Mouse (Mus musculus): Measurements from ENCODE around the gene Smim22. TPM values are rescaled to one million over a fixed set of nuclear protein-coding genes. Genes with fewer than 3 reads are reported as not detected.

Smim22 gene
- not detected for total RNA-seq (2021)
- long read RNA-seq, experiment 1, partial matches to known transcripts: 0 of 5 reads
- long read RNA-seq, experiment 1, other reads (novel, unspliced or antisense): 5 of 5 reads
- long read RNA-seq, experiment 2, partial matches to known transcripts: 0 of 1 reads
- long read RNA-seq, experiment 2, other reads (novel, unspliced or antisense): 0 of 1 reads

DNA sequence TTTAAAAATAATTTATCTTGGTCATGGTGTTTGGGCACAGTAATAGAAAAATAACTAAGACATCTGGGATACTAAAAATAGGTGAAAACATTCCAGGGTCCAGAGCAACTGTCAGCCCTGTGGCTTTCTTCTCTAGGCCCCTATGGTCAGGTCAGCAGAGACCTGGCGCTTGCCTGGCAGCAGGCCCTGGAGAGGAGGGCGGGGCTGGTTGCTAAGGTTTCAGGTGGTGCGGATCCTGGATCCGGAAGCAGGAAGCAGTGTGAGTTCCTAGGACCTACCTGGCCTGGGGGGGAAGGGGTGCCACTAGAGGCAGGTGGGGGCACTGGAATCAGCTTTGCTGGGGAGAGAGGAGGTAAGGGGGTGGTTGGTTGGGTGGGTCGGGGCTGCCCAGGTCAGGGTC lies at the start of gene Smim22:
Gene Smim22, plus strand, starts transcription at position 222 of the 400 bp plus-strand sequence.
- DNase-seq (ENCODE audit: low spot score in 2 of 2): no peak

DNA sequence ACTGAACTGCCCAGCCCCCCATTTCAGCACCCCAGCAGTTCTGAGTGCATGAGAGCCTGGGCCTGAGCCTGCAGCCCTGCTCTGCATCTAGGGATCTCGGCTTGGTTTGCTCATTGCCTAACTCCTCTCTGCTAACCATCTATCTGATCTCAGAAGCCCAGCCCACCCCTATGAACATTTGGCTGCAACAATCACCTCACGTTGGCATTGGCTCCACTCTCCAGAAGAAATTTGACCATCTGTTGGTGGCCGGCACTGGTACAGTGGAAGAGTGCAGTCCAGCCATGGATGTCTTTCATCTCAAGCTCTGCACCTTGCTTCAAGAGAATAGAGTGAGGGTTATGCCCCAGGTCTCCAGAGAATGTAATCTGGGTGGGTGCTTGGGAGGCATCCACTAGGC lies 49.6 kb upstream of the Smim22 start:
- DNase-seq (ENCODE audit: low spot score in 2 of 2): no peak

DNA sequence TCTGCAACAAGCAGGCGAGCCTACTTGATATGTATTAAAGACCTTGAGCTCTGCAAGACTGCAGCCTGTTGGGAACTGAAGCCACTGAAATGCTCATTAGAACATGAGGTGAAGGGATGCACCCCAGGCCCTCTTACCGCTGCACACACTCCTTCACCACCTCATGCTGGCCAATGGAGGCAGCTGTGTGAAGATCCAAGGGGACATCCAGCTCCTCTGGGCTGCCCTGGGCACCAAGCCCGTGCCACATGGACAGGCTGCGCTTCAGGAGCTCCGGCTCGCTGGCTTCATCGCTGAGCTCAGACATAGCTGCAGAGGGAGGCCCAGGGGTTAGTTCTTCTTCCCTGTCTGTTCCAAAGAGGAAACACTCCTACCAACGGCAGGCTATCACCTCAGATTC lies 46.8 kb upstream of the Smim22 start:
- no peak for DNase-seq (ENCODE audit: low spot score in 2 of 2)

DNA sequence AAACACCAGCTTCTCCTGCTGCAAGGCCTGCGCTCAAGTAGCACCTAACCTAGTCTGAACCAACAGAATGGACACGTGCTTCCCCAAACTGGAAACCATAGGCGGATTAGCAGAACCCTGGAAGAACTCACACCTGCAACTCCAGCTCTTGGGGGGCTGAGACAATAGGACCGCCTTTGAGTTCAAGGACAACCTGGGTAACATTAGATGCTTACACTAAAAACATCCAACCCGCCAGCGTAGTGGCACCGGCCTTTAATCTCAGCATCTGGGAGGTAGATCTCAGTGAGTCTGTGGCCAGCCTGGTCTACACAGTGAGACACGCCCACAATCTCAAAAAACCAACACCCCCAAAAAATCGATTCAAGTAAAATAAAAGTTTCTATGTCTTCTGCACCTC lies 43.7 kb upstream of the Smim22 start:
- DNase-seq (ENCODE audit: low spot score in 2 of 2): no peak

DNA sequence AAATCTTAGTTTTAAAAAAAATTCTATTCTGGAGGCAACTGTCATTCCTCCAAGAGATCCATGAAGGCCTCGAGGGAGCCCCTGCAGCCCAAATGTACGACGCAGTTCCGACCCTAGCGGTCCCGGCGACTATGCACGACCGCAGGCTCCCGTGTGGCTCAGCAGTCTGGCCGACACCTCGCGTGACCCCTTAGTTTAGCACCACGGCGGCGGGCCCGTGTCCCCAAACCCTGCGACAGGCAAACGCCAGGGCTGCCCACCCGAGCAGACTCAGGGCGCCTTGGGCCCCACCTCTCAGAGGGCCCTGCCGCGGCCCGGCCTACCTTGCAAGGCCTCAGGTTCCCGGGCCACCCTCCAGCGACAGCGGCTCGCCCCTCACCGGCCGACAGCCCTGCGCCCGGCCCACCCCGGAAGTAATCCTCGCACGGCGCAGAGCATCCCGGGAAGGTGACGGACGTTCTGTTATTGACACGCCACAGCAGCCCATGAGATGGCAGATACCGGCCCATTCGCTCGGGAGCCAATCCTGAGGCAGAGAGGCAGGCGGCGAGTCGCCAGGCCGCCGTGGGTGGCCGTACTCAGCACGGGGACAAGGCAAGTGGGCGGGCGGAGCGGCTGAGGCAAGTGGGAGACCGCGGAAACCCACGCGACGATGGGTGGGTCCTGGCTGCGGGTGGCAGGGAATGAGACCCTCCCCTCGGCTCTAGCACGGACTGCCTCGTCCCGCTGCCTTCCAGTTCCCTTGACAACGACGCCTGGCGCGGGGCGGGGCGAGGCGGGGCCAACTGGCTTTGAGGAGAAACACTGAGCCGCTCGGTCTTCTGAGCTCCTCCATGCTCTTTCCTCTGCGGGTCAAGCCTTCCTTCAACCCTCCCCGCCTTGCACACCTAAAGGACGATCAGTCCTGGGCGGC lies 43.0 kb upstream of the Smim22 start, which contains the start of gene Anks3:
Gene Anks3, minus strand, starts transcription at position 409 of the 913 bp plus-strand sequence.
- peak; percentile 99 to 100 for DNase-seq (ENCODE audit: low spot score in 2 of 2)

DNA sequence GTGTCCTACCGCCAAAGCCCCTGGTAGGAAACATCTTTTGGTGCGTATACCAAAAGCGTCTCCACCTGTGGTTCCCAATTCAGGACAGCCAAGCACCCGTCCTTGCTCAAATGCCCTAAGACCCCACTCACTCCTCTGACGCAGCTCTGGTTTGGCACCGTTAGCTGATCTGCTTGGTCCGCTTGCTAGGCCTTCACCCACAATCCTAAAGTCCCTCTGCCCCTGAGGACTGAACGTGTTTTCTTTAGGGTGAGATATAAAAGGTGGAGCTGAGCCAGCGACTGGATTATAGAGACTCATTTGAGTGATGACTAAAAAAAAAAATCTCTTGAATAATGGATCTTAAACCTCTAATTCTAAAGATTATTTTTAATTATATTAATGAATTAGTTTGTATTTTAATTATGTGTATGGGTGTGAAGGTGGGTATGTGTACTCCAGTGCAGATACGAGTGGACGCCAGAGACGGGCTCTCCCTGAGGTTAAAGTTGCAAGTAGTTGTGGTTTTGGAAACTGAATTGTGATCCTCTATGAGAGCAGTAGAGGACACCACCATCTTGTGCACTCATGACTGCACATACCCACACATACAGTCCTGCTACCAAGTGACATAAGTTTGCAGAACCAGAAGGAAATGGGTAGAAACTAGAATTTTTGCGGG lies 42.2 kb upstream of the Smim22 start:
- no peak for DNase-seq (ENCODE audit: low spot score in 2 of 2)

DNA sequence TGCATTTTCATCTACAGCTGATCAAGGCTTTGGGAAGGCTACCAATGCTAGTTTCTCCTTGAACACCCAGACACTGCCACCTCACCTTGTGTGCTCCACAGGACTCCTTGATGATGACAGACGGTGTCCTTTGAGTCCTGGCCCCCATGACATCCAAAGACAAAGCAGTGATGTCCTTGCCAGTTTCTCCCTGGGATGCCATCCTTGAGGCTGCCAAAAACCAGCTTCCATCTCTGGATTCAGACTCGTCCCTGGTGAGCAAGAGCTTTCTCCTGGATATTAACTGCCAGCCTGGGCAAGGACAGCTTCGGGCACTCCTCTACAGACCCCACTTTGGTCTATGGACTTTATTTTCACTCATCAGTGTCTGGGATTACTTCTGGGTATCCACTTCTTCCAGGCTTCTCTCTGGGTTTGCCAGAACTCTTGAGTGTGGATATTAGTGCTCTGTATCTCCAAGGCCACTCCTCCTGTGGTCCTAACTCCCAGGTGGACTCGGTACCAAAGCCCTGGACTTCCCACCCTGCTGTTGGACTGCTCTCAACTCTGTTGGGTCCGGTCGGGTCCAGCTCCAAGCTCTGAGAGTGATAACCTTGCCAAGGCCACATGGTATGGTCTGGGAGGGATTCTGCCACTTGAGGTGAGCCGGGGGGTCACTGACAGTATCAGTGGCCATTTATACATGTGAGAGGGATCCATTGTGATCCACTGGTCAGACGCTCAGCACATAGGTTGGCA lies 41.5 kb upstream of the Smim22 start:
- DNase-seq (ENCODE audit: low spot score in 2 of 2): no peak

DNA sequence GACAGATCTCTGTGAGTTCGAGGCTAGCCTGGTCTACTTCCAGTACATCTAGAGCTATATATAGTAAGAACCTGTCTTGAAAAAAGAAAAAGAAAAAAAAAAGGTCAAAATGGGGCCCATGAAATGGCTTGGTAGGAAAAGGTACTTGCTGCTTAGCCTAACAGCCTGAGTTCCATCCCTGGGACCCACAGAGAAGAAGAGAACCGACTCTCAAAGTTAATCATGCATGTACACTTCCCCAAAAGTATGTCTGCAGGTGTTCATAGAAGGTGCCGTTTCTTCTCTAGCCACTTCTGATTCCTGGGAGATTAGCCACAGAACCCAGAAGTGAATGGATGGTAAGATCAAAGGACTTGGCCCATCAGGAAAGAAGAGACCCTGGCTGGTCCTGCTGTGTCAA lies 38.7 kb upstream of the Smim22 start:
- DNase-seq (ENCODE audit: low spot score in 2 of 2): no peak

DNA sequence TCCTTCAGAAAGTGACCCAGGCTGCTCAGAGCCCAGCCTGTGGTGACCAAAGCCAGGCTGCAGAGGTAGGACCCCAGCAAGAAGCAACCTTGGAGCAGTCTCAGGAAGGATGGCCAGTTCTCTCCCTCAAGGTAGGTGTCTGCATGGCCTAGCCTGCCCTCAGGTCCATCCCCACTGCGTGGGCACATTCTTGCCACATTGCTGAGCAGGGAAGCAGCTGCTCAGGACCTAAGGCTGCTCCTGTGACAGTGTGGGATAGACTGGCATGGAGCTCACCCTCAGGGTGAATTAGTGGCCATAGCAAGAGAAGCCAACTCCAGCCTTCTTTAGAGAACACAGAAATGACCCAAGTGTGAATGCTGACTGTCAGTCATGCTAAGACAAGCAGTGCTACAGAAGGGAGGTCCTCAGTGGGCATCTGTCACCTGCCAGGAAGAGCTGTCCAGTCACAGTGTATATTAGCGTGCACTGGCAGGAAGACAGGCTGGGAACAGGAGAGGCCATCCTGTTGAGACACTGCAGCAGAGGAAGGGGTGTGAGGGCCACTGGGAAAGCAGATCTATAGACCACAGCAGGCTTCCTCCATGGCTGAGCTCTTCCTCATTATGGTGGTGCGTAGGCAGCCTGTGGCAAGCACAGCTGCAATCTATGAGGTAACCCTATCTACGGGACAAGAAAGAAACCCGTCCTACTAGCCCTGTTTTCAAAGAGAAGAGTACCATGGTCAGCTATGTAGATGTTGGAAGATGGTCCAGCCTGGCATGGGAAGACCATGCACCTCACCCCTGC lies 37.8 kb upstream of the Smim22 start:
- DNase-seq (ENCODE audit: low spot score in 2 of 2): no peak

DNA sequence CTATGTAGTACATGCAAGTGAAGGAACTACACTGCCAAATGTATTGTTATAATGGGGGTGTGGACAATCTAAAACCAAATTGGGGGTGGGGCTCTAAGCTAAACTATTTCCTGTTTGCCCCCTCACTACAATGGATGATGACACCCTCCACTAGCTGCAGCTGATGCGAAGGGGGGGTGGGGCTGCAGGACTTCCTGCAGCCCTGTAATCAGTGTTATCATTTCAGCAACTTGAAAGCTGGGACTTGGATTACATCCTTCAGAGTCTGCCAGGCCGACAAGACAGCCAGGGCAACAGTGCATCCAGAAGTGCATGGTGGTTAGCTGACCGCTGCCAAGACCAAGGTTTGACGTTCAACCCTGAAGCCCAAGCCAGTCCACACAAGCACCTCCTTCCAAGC lies 35.5 kb upstream of the Smim22 start:
- no peak for DNase-seq (ENCODE audit: low spot score in 2 of 2)

DNA sequence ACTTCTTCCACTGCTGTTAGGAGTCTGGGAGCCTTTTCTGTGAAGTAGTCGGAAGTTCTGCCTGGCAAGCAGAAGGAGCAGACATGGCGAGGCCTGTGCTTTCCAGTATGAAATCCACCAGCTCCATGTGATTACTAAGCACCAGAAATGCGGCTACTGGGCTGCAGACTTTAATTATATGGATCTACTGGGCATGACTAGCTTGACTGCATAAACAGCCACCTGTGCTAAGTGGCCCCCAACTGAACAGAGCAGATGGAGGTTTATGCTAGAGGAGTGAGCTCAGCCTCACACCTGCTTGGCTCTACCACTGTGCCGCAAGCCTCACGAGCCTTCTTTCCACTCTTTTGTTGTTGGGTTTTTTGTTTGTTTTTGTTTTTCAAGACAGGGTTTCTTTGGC lies 32.6 kb upstream of the Smim22 start:
- DNase-seq (ENCODE audit: low spot score in 2 of 2): no peak

DNA sequence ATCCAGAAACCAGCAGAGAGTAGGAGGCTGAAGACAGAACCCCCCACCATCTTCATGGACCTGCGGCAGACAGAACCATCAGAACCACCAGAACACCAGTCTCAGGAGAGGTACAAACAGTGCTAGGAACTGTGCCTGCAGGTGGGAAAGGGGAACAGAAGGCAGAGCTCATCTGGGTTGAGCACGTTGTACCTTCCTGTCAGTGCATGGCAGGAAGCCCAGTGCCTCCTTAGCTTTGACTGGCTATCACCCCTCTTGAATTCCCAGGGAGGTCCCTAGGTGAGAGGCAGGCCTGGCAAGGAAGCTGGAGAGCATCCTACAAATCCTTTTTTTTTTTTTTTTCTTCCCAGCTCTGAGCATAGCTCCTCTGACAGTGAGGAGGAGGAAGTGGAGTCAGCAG lies 30.9 kb upstream of the Smim22 start:
- no peak for DNase-seq (ENCODE audit: low spot score in 2 of 2)

DNA sequence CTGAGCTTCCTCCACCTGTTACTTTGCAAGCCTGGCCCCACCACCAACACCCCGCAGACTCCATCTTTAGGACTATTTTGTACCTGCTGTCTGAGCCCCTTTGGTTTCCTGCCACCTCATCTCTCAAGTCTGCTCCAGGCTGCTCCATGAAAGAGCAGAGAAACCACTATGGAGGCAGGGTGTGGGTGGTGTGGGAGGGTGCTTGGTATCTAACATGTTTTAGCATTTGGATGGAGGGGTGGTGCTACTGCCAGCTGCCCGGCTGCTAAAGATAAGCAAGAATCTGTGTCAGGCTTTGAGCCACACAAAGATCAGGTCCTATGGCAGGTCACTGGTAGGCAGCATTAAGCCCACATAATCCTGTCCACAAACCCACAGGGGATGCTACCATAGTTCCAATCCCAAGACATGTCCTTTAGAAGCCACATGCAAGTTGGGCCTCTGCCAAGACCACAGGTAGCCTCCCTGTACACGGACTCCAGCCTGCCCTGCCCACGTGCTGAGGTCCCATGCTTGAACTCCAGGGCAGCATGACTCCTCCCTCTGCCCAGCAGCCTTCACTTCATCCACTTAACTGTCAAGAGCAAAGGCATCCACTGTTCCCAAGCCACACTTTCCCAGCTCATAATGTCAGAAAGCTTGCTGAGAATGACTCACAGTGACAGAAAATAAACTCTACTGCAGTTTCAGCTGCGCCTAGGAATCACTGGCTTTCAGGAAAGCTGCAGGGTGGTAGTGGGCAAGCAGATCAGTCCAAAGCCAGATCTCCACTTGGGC lies 28.6 kb upstream of the Smim22 start:
- no peak for DNase-seq (ENCODE audit: low spot score in 2 of 2)

DNA sequence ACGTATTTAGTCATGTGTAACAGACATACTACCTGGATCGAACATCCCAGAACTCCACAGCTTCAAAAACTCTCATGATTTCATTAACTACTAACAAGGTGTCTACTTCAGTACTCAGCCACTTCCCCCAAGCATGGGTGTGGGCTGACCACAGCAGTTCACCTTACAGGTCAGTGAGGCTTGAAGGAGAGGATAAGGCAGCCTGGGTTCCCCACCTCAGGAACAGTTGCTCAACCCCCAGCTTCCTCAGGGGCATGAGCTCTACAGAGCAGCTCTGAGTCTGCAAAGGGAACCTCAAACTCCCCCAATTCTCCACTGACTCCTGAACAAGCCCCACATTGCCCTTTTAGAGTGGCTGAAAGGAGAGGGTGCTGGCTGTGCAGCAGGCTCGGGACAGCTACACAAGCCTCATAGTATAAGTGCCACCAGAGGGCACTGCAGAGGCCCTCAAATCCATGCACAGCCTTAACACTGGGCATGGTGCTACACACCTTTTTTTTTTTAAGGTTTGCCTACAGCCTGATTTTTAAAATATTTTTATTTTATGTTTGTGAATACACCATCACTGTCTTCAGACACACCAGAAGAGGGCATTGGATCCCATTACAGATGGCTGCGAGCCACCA lies 27.2 kb upstream of the Smim22 start:
- DNase-seq (ENCODE audit: low spot score in 2 of 2): no peak

DNA sequence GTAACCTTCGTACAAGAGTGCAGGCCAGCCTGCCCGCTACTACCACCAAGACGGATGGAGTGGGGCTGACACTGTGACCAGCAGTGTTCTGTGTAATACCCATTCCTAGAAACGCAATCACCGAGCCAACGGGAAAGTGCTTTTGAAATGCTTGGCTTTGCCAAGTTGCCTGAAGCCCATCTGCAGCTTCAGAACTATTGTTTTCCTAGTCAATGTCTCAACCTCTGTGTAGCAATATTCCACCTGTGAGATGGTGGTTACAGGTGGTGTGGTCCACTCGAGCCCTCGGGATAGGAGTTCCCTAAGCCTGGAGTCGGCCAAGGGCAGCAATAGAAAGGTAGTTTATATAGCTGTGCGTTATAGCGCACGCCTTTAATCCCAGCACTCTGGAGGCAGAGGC lies 22.4 kb upstream of the Smim22 start:
- DNase-seq (ENCODE audit: low spot score in 2 of 2): no peak

DNA sequence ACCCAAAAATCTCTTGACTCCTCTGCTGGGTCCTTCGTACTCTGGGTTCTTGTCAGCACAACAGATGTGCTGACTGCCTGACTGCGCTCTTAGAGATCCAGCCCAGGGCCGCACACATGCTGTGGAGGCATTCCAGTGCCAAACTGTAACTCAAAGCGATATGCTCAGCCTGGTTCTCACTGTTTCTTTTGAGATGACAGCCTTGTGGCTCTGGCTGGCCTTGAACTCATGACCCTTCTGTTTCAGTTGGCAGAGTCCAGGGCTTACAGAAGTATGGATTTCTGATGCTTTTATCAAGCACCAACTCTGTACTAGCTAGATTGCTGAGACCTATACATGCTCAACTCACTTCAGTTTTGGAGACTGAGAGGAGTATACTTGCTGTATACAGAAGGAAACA lies 13.8 kb upstream of the Smim22 start:
- DNase-seq (ENCODE audit: low spot score in 2 of 2): no peak

DNA sequence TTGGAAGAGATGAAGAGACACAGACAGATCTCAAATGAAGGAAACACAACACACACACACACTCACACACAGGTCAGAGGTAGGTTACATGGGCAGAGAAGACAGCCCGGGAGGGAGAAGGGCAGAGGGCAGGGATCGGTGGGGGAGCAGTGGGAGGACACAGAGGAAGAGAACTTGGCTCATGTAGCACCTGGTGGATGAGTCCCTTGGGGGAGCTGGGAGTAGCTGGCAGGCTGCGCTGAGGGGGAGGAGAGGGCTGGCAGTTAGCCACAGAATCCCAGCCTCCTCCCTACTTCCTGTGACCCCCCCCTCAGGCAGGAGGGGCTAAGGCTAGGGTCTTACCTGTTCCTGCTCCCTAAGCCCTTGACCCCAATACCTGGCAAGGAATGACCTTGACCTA lies 9.5 kb upstream of the Smim22 start, which contains the start of gene Sept12:
Gene Sept12, minus strand, starts transcription at position 300 of the 400 bp plus-strand sequence.
- DNase-seq (ENCODE audit: low spot score in 2 of 2): no peak

DNA sequence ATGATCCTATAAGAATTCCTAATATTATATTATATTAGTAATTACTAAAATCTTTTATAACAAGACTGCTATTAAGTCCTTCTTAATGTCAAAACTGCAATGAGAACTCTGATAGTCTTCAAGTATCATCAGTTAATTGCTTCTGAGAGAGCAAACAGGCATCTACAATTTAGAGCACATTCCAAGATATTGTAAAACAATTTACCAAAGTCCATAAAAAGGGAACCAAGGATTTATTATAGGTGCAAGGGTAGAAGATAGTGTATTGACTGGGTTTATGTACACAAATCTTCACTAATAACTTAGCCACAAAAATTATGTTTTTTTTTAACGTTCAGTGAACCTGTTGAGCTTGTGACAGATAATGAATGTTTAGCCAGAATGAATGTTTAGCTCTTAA lies 8.1 kb upstream of the Smim22 start:
- no peak for DNase-seq (ENCODE audit: low spot score in 2 of 2)

DNA sequence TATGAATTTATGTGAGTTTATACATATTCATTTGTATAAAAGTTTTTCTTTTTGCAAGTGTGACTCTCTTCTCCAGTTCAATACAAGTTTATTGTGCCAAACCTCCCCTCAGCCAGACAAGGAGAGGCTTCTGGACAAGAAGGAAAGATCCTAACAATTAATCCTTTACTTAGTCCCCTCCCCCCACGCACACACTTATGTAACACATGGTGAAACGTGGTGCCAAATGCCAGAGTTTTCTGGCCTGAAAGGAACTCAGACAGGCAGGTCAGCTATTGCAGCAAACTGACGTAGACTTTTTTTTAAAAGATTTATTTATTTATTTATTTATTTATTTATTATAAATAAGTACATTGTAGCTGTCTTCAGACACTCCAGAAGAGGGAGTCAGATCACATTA lies 6.5 kb upstream of the Smim22 start:
- no peak for DNase-seq (ENCODE audit: low spot score in 2 of 2)

Data from layer of hippocampus, postnatal 14 days (tissue).